Mouse (Mus musculus) CH12.LX (cell line): ENCODE results near the gene Sstr4. TPM values are rescaled to one million over a fixed set of nuclear protein-coding genes. Genes with fewer than 3 reads are reported as not detected.

ENCODE experiments used
- DNase-seq: peaks from one replicate; pipeline ENCODE4 v3.0.0-alpha.2; 2013; ENCODE audit errors: extremely low read depth
- H3K27ac ChIP-seq: 2 replicates; pipeline ENCODE4 v1.5.1; 2012; ENCODE audit warnings: low read depth, mild to moderate bottlenecking, control low read depth, moderate library complexity; ENCODE audit not compliant: insufficient read depth
- H3K27me3 ChIP-seq: replicated peaks from 2 replicates; pipeline ENCODE3; 2012; ENCODE audit warnings: inconsistent platforms
- H3K36me3 ChIP-seq, 2 experiments: replicated peaks in 1 of 2; 2 replicates each; pipeline versions ENCODE3 to v1.6.1; 2012; ENCODE audit warnings: inconsistent platforms in 1 of 2, low read length in 1 of 2, mild to moderate bottlenecking in 1 of 2, mixed read lengths in 1 of 2, moderate library complexity in 1 of 2; ENCODE audit not compliant: control insufficient read depth in 1 of 2, insufficient read depth in 1 of 2
- H3K4me1 ChIP-seq, 2 experiments: 2 replicates each; pipeline ENCODE4 v1.6.1; 2012; ENCODE audit warnings: inconsistent platforms in 1 of 2, moderate library complexity in 1 of 2; ENCODE audit not compliant: insufficient read depth in 2 of 2, control insufficient read depth in 1 of 2
- H3K4me2 ChIP-seq: 2 replicates; pipeline ENCODE4 v1.6.1; 2012; ENCODE audit warnings: low read depth, mild to moderate bottlenecking, control low read depth; ENCODE audit not compliant: poor library complexity, insufficient read depth, severe bottlenecking
- H3K4me3 ChIP-seq, 3 experiments: fragments of 150-350 bp in 1 of 3; sonication (generic) in 1 of 3; replicated peaks in 1 of 3; 2 replicates each; pipeline versions ENCODE3 to v1.5.1; 2011 to 2012; ENCODE audit warnings: low read depth in 2 of 3, low read length in 2 of 3, mild to moderate bottlenecking in 2 of 3, moderate library complexity in 2 of 3, control low read depth in 1 of 3, improper control_type of control experiment in 1 of 3, inconsistent platforms in 1 of 3, mixed read lengths in 1 of 3; ENCODE audit not compliant: poor library complexity in 1 of 3
- H3K79me2 ChIP-seq: replicated peaks from 2 replicates; pipeline ENCODE4 v1.6.1; 2012; ENCODE audit warnings: mild to moderate bottlenecking, moderate library complexity; ENCODE audit not compliant: control insufficient read depth, poor library complexity, insufficient read depth, severe bottlenecking; ENCODE audit errors: extremely low read depth
- H3K9ac ChIP-seq: 2 replicates; pipeline ENCODE4 v1.6.1; 2012; ENCODE audit warnings: low read depth, mild to moderate bottlenecking, control low read depth, moderate library complexity; ENCODE audit not compliant: insufficient read depth
- H3K9me3 ChIP-seq: replicated peaks from 2 replicates; pipeline ENCODE3; 2012; ENCODE audit warnings: low read length, inconsistent platforms, mixed read lengths
- BHLHE40 ChIP-seq: IDR thresholded peaks from 2 replicates; pipeline ENCODE4 v1.6.1; 2011; ENCODE audit warnings: mild to moderate bottlenecking, low read depth, low read length, improper control_type of control experiment
- CTCF ChIP-seq, 2 experiments: IDR thresholded peaks in 1 of 2; conservative IDR thresholded peaks in 1 of 2; 2 replicates each; pipeline ENCODE4 v1.5.1; 2011 to 2012; ENCODE audit warnings: low read depth in 2 of 2, low read length in 2 of 2, improper control_type of control experiment in 1 of 2, inconsistent platforms in 1 of 2, mild to moderate bottlenecking in 1 of 2, moderate library complexity in 1 of 2
- E2F4 ChIP-seq: IDR thresholded peaks from 2 replicates; pipeline ENCODE4 v1.6.1; 2011; ENCODE audit warnings: low read depth, low read length, improper control_type of control experiment; ENCODE audit not compliant: insufficient replicate concordance
- ELF1 ChIP-seq: IDR thresholded peaks from 2 replicates; pipeline ENCODE4 v1.6.1; 2014; ENCODE audit warnings: low read depth, mild to moderate bottlenecking, inconsistent platforms, low read length, improper control_type of control experiment
- EP300 ChIP-seq: IDR thresholded peaks from 2 replicates; pipeline ENCODE4 v1.6.1; 2011; ENCODE audit warnings: low read length, improper control_type of control experiment
- HCFC1 ChIP-seq: IDR thresholded peaks from 2 replicates; pipeline ENCODE4 v1.6.1; 2012; ENCODE audit warnings: low read depth, mild to moderate bottlenecking, inconsistent platforms, low read length, improper control_type of control experiment
- IRF4 ChIP-seq: IDR thresholded peaks from 2 replicates; pipeline ENCODE4 v1.6.1; 2014; ENCODE audit warnings: low read depth, mild to moderate bottlenecking, inconsistent platforms, low read length, improper control_type of control experiment
- JUN ChIP-seq: IDR thresholded peaks from 2 replicates; pipeline ENCODE4 v1.6.1; 2011; ENCODE audit warnings: low read depth, mild to moderate bottlenecking, low read length, improper control_type of control experiment, moderate library complexity; ENCODE audit not compliant: insufficient read depth
- JUND ChIP-seq: conservative IDR thresholded peaks from 2 replicates; pipeline ENCODE4 v1.6.1; 2011; ENCODE audit warnings: low read depth, low read length, improper control_type of control experiment
- KAT2A ChIP-seq: IDR thresholded peaks from 2 replicates; pipeline ENCODE4 v1.6.1; 2012; ENCODE audit warnings: low read length, improper control_type of control experiment, inconsistent platforms; ENCODE audit not compliant: insufficient replicate concordance
- MYC ChIP-seq: IDR thresholded peaks from 2 replicates; pipeline ENCODE4 v1.6.1; 2011; ENCODE audit warnings: low read depth, mild to moderate bottlenecking, improper control_type of control experiment, low read length
- NRF1 ChIP-seq: IDR thresholded peaks from 2 replicates; pipeline ENCODE4 v1.6.1; 2014; ENCODE audit warnings: low read depth, mild to moderate bottlenecking, inconsistent platforms, low read length, improper control_type of control experiment, moderate library complexity
- PAX5 ChIP-seq: IDR thresholded peaks from 2 replicates; pipeline ENCODE4 v1.6.1; 2012; ENCODE audit warnings: low read length, inconsistent platforms, mixed read lengths
- POLR2A ChIP-seq: IDR thresholded peaks from 2 replicates; pipeline ENCODE4 v1.6.1; 2011; ENCODE audit warnings: low read depth, mild to moderate bottlenecking, improper control_type of control experiment, low read length
- POLR2AphosphoS2 ChIP-seq: IDR thresholded peaks from 2 replicates; pipeline ENCODE4 v1.6.1; 2011; ENCODE audit warnings: low read depth, low read length, improper control_type of control experiment
- RAD21 ChIP-seq: IDR thresholded peaks from 2 replicates; pipeline ENCODE4 v1.6.1; 2011; ENCODE audit warnings: low read depth, mild to moderate bottlenecking, low read length, improper control_type of control experiment, moderate library complexity
- TBP ChIP-seq: conservative IDR thresholded peaks from 2 replicates; pipeline ENCODE4 v1.6.1; 2011; ENCODE audit warnings: low read depth, low read length, improper control_type of control experiment
- UBTF ChIP-seq: IDR thresholded peaks from 2 replicates; pipeline ENCODE4 v1.6.1; 2012; ENCODE audit warnings: low read depth, mild to moderate bottlenecking, inconsistent platforms, low read length, improper control_type of control experiment, moderate library complexity
- USF1 ChIP-seq: IDR thresholded peaks from 2 replicates; pipeline ENCODE4 v1.6.1; 2014; ENCODE audit warnings: low read depth, mild to moderate bottlenecking, inconsistent platforms, low read length, improper control_type of control experiment
- USF2 ChIP-seq: conservative IDR thresholded peaks from 2 replicates; pipeline ENCODE4 v1.6.1; 2011; ENCODE audit warnings: low read depth, low read length, improper control_type of control experiment
- ZC3H11A ChIP-seq: IDR thresholded peaks from 2 replicates; pipeline ENCODE4 v1.6.1; 2012; ENCODE audit warnings: low read depth, mild to moderate bottlenecking, inconsistent platforms, low read length, improper control_type of control experiment
- ZKSCAN1 ChIP-seq: IDR thresholded peaks from 2 replicates; pipeline ENCODE4 v1.6.1; 2012; ENCODE audit warnings: low read depth, inconsistent platforms, low read length, improper control_type of control experiment, borderline replicate concordance
- ZMIZ1 ChIP-seq: IDR thresholded peaks from 2 replicates; pipeline ENCODE4 v1.6.1; 2012; ENCODE audit warnings: low read depth, mild to moderate bottlenecking, inconsistent platforms, low read length, improper control_type of control experiment
- ZNF384 ChIP-seq: IDR thresholded peaks from 2 replicates; pipeline ENCODE4 v1.6.1; 2012; ENCODE audit warnings: low read depth, low read length, improper control_type of control experiment, inconsistent platforms
- dilution Hi-C: fragments of 300-500 bp; cut with MboI; formaldehyde crosslinking; loops from 2 replicates; pipeline ENCODE4 v1.14.3; 2020; ENCODE audit warnings: low sequenced_read_pairs; ENCODE audit not compliant: extremely low pct_unique_long_range_greater_than_20kb, extremely low pct_ligation_motif_present
- in situ Hi-C: fragments of 300-500 bp; cut with MboI; formaldehyde crosslinking; loops from 3 replicates; pipeline ENCODE4 v1.14.3; 2019; ENCODE audit warnings: low sequenced_read_pairs, low pct_ligation_motif_present, low pct_unique_long_range_greater_than_20kb, mixed read lengths
- polyA plus RNA-seq: library from polyadenylated mRNA; unstranded; fragments of >175 nt; gene quantifications from 2 replicates; pipeline ENCODE4 v1.2.1, GENCODE M21; 2012; ENCODE audit warnings: low read depth; ENCODE audit not compliant: insufficient read length
- total RNA-seq, 2 experiments: library from RNA; depleted of rRNA; stranded (reverse); fragments of 300-350 nt in 1 of 2; fragments of >200 nt in 1 of 2; gene quantifications; 2 replicates each; pipeline ENCODE4 v1.2.3; 2012 to 2014

Gene Sstr4
- total and polyA plus RNA-seq, 3 experiments = not detected

GRCm38 (mm10) chr2:148442710-148443109, 47.6 kb downstream of the Sstr4 start:
- Histone ChIP-seq H3K4me1 (peaks cover 0 to 27% of the 10 kb centered on the region in 2 experiments; a peak in 2 of 4 replicates), H3K36me3 (no peaks in the 10 kb centered on the region), H3K27ac (no peak overlapping the region), H3K4me3 (no peak overlapping the region), H3K9me3 (no peaks in the 10 kb centered on the region), H3K27me3 (no peaks in the 10 kb centered on the region), H3K79me2 (no peaks in the 10 kb centered on the region)
- DNase-seq = no peak
- in situ Hi-C loops = no loop called here
- dilution Hi-C loops = no loop called here
- no peak for TF ChIP-seq USF1
- no peak for TF ChIP-seq POLR2A
- TF ChIP-seq POLR2AphosphoS2 = no peak
- TF ChIP-seq NRF1 = no peak
- no peak for TF ChIP-seq IRF4
- no peak for TF ChIP-seq BHLHE40
- TF ChIP-seq E2F4 = no peak
- TF ChIP-seq UBTF = no peak
- TF ChIP-seq MYC = no peak
- no peak for TF ChIP-seq ELF1
- TF ChIP-seq, all 38 proteins: peak for 0
- Histone ChIP-seq H3K4me2 (no peak overlapping the region), H3K9ac (no peak overlapping the region)

DNA sequence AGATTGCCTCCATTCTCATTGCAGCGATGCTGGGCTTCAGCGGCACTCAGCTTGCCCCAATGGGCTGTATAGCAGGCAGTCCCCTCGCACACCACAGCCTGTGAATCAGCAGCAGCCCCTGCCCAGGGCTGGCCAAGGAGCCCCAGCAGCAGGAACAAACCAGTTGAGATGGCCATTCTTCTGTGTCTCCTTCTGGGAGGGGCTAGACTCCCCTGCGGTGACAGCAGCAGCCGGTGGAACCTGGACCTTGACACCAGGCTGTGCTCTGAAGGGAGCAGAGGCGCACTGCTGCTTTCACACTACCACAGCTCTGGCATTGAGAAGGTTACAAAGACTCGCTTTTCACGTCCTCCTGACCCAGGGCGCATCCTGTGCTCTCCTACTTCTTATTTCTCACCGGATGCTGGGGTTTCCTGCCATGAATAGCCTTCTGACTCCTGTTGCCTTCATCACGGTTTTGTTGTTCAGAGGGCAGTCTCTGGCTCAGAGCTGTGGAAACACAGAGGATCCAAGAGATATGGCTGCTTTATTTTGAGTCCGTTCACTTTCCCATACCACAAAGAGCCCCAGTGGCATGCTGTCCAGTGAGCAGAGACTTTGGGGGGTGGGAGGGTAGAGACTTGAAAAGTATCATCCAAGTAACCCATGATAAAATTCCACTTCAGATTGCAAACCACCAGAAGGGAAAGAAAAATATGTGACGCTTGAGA, 48.3 kb downstream of the Sstr4 start, which contains the start of gene Cd93:
Gene Cd93 (minus strand): TSS at position 315 of the 710 bp plus-strand sequence.
- H3K9ac ChIP-seq = no peak within 1 kb of the TSS
- no peak for DNase-seq
- no peaks in the 10 kb centered on the region for H3K9me3 ChIP-seq
- TF ChIP-seq ZMIZ1 = no peak
- no peak for TF ChIP-seq TBP
- TF ChIP-seq JUND = no peak
- no peak for TF ChIP-seq ZC3H11A
- no peak for TF ChIP-seq USF2
- no peak for TF ChIP-seq EP300
- no peak for TF ChIP-seq BHLHE40
- no peak for TF ChIP-seq KAT2A
- TF ChIP-seq RAD21 = no peak
- no peak for TF ChIP-seq NRF1
- no peak for TF ChIP-seq CTCF (conservative IDR thresholded peaks at IDR 0.05 in 1 of 2, IDR thresholded peaks at IDR 0.05 in 1 of 2; ENCODE audit: low read depth in 2 of 2, low read length in 2 of 2)
- no peak for TF ChIP-seq ZKSCAN1
- TF ChIP-seq MYC = no peak
- no peak for TF ChIP-seq ZNF384
- TF ChIP-seq JUN = no peak
- TF ChIP-seq PAX5 = no peak
- TF ChIP-seq HCFC1 = no peak
- H3K27ac ChIP-seq = no peak within 1 kb of the TSS
- H3K4me2 ChIP-seq = no peak within 1 kb of the TSS
- in situ Hi-C loops (no loop called here), dilution Hi-C loops (no loop called here)
- H3K27me3 ChIP-seq = no peaks in the 10 kb centered on the region
- no peaks in the 10 kb centered on the region for H3K36me3 ChIP-seq
- H3K79me2 ChIP-seq = no peaks in the 10 kb centered on the region
- H3K4me3 ChIP-seq = no peak within 1 kb of the TSS
- H3K4me1 ChIP-seq = peaks cover 0 to 27% of the 10 kb centered on the region in 2 experiments; a peak in 2 of 4 replicates
